Mouse (Mus musculus) thymus, adult 2 months (tissue): Measurements from ENCODE around the gene Pigf.

Experiments used
- CTCF ChIP-seq: fragments of 200-500 bp; IDR thresholded peaks from 2 replicates; pipeline ENCODE4 v1.5.1; 2012; ENCODE audit warnings: mild to moderate bottlenecking, control low read depth, low read length, moderate library complexity, borderline replicate concordance; ENCODE audit not compliant: control insufficient read depth, poor library complexity, insufficient read depth; ENCODE audit errors: extremely low read depth
- POLR2A ChIP-seq: fragments of 200-500 bp; IDR thresholded peaks from 2 replicates; pipeline ENCODE4 v1.6.1; 2012; ENCODE audit warnings: mild to moderate bottlenecking, low read length, control low read depth, moderate library complexity; ENCODE audit not compliant: control insufficient read depth, poor library complexity, insufficient read depth; ENCODE audit errors: extremely low read depth

GRCm38 (mm10) chr17:86965121-86965520 is 60.1 kb downstream of the Pigf start:
- TF ChIP-seq POLR2A (no peak), CTCF (no peak)
